Mouse (Mus musculus) ovary, adult 2 months (tissue): Measurements from ENCODE around the gene Alkbh1. TPM values are rescaled to one million over a fixed set of nuclear protein-coding genes. Genes with fewer than 3 reads are reported as not detected.

Experiments used
- polyA plus RNA-seq: library from polyadenylated mRNA; depleted of rRNA; stranded (reverse); fragments of >200 nt; gene quantifications from 2 replicates; pipeline ENCODE4 v1.2.3, GENCODE M21; 2012; rRNA removed

The Alkbh1 gene
- 22.2 and 22.5 TPM in 2 replicates for polyA plus RNA-seq

GRCm38 (mm10) chr12:87443700-87444122 is at the start of gene Alkbh1, which contains the start of gene Slirp:
TSS of gene Alkbh1 (minus strand) at chr12:87444017.
TSS of gene Slirp (plus strand) at chr12:87443896.

GRCm38 (mm10) chr12:87471964-87472786 is 28.4 kb upstream of the Alkbh1 start, which contains the start of gene Snw1:
TSS of gene Snw1 (minus strand) at chr12:87472274.

GRCm38 (mm10) chr12:87388122-87388774 is 55.6 kb downstream of the Alkbh1 start, which contains the start of gene Sptlc2:
TSS of gene Sptlc2 (minus strand) at chr12:87388355.

Other genes starting within 250 kb of the Alkbh1 start
- 0.36 and 0.37 TPM in 2 replicates for gene Samd15, start 244.3 kb downstream of the Alkbh1 start, polyA plus RNA-seq
- gene Tmed8, start 243.6 kb downstream of the Alkbh1 start, polyA plus RNA-seq: 6.1 and 6.4 TPM in 2 replicates
- 0.24 and 0.64 TPM in 2 replicates for gene Noxred1, start 205.3 kb downstream of the Alkbh1 start, polyA plus RNA-seq
- 33.8 and 39.1 TPM in 2 replicates for gene Vipas39, start 177.8 kb downstream of the Alkbh1 start, polyA plus RNA-seq
- 74.1 and 75.4 TPM in 2 replicates for gene Ahsa1, start 177.5 kb downstream of the Alkbh1 start, polyA plus RNA-seq
- 1.4 and 1.7 TPM in 2 replicates for gene Ism2, start 144.3 kb downstream of the Alkbh1 start, polyA plus RNA-seq
- 8.2 and 19.2 TPM in 2 replicates for gene Sptlc2, start 55.7 kb downstream of the Alkbh1 start, polyA plus RNA-seq
- 7.3 and 12.3 TPM in 2 replicates for gene Slirp, start 121 bp downstream of the Alkbh1 start, polyA plus RNA-seq
- 4.9 and 5.3 TPM in 2 replicates for gene Snw1, start 28.3 kb upstream of the Alkbh1 start, polyA plus RNA-seq
- not detected in 2 replicates for gene Gm5788, start 50.7 kb upstream of the Alkbh1 start, polyA plus RNA-seq
- gene Gm8300, start 70.3 kb upstream of the Alkbh1 start, polyA plus RNA-seq: not detected in 2 replicates
- 1.2 and 2.1 TPM in 2 replicates for gene Oog1, start 158.7 kb upstream of the Alkbh1 start, polyA plus RNA-seq
- not detected in 2 replicates for gene Gm4027, start 174.9 kb upstream of the Alkbh1 start, polyA plus RNA-seq
- gene Gm16381, start 200.6 kb upstream of the Alkbh1 start, polyA plus RNA-seq: not detected in 2 replicates